Mouse (Mus musculus): ENCODE results near the gene Focad.

GRCm38 (mm10) chr4:88338130-88338529, 243.7 kb downstream of the Focad start:
- TF ChIP-seq CTCF (IDR thresholded peaks at IDR 0.05; ENCODE audit: low read depth, low read length), result no peak
- TF ChIP-seq POLR2A (IDR thresholded peaks at IDR 0.05; ENCODE audit: borderline replicate concordance, low read depth, low read length), result no peak
